Mouse (Mus musculus) retina, embryonic 14.5 days (tissue): ENCODE measurements around the gene Csnk2b.

Source experiments
- DNase-seq: peaks from one replicate; pipeline ENCODE4 v3.0.0-alpha.2; 2015; ENCODE audit warnings: low spot score

Csnk2b gene

DNA sequence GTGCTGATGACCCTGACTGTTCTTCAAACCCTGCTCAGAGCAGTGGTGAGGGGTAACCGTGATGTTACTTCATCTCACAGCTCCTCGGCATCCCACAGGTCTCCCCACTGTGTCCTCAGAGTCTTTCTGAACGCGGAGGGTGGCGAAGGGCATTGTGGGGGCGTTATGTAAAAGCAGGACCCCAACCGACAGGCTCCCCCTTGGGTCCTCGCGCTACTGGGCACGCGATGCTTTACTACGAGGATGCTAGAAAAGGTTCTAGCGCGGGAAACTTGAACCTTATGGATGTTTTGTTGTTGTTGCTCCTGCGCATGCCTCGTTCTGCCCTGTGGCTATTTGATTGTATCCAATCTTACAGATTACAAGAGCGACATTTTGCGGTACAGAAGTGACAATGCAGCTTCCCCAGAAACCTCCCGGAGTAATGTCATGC is at the start of gene Csnk2b:
TSS of gene Csnk2b (minus strand) at position 183 of the 433 bp plus-strand sequence.
- DNase-seq: peak; percentile 81

DNA sequence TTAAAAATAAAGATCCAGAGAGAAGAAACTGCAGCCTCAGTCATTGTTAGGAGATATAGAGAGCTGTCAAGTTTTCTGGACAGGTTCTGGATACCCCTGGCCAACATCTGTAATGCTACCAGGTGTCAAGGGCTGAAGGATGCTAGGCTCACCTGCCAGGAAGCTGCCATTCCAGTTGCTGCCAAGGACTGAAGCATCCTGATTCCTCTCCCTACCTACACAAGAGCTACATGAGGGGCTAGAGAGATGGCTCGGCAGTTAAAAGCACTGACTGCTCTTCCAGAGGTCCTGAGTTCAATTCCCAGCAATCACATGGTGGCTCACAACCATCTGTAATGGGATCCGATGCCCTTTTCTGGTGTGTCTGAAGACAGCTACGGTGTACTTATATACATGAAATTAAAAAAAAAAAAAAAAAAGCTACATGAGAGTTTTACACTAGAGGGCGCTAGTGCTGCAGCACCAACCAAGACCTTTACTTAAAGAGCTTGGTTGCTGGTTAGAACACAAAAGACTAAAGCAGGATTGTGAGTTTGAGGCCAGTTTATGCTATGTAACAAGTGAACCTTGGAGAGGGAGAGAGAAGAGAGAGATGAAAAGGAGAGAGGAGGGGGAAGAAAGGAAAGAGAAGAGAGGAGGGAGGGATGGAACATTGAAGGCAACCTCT is 46.8 kb upstream of the Csnk2b start:
- peak; percentile 88 for DNase-seq

GRCm38 (mm10) chr17:35167794-35168193 is 45.9 kb upstream of the Csnk2b start:
- no peak for DNase-seq

- DNase-seq: peak; percentile 78
Measured at GRCm38 (mm10) chr17:35166352-35167035, 44.6 kb upstream of the Csnk2b start.

- no peak for DNase-seq
Measured at GRCm38 (mm10) chr17:35165451-35166155, 43.8 kb upstream of the Csnk2b start.

DNA sequence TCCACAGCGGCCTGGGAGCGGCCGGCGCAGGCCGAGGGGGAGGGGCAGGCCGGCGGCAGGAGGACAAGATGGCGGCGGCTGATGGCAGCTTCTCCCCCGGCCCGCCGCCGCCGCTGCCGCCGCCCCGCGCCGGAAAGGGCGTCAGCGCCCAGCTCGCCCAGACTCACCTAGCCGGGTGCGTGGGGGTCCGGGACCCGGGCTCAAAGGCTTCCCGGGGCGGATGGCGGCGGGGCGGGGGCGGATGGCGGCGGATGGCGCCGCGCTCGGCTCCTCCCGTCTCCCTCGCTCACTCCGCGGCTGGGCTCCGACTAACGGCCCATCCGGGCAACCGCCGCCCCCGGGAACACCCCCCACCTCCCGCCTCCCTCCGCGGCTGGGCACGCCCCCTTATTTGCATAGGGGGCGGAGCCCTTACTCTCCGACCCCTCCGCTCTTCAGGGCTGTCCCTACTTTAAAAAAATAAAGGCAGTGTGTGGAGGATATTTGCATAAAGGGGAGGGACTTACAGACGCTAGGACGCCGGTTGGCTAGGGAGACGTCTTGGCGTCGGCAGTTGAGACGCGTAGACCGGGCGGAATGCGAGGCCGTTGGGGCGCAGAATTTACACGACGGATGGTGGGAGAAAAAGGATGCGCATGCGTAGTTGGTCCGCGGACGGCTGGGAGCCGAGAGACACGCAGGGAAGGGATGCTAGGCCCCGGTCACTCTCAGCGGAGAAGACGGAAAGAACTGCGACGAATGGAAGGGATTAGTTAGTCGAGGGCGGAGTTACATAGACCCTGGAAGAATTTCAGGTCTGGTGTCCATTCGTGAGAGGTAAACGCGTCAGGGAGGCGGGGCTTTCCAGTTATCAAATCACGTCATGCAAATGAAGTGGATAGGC is 43.0 kb upstream of the Csnk2b start, which contains the start of gene Prrc2a:
TSS of gene Prrc2a (minus strand) at position 330 of the 883 bp plus-strand sequence.
- peak; percentile 99 for DNase-seq

DNA sequence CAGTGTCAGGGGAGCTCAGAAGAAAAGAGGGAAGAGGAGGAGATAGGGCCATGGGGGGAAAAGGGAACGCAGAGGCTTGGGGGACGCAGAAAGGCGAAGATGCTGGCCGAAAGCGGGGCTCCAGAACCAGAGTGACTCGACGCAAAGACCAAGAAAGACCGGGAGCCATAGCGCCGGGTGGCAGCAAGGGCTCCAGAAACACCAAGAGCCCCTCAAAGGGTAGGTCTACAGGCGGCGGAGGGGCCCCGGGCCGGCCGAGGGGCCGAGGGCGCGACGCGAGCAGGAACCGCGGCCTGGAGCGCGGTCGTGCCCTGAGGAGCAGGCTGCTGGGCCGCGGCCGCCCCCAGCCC is 42.3 kb upstream of the Csnk2b start:
- DNase-seq: no peak

GRCm38 (mm10) chr17:35163326-35164081 is 41.7 kb upstream of the Csnk2b start:
- no peak for DNase-seq

- no peak for DNase-seq
Measured at GRCm38 (mm10) chr17:35162730-35163129, 40.9 kb upstream of the Csnk2b start.

DNA sequence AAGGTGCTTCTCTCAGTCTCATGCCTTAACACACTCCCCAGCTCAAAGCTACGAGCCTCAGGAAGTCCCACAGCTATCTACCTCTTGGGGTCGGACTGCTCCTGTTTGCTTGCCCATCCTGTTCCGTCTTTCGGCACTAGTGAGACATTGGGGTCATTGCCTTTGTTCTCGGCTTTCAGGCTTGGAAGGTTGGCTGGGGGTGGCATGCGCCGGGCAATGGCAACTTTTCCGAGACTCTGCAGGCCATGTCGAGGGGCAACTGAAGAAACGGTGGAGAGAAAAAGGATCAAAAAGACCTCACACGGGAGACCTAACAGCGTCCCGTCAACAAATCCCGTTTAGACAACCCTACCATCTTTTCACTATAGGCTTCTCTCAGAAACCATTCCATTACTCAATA is 40.3 kb upstream of the Csnk2b start:
- no peak for DNase-seq

GRCm38 (mm10) chr17:35161421-35161820 is 39.6 kb upstream of the Csnk2b start:
- no peak for DNase-seq

DNA sequence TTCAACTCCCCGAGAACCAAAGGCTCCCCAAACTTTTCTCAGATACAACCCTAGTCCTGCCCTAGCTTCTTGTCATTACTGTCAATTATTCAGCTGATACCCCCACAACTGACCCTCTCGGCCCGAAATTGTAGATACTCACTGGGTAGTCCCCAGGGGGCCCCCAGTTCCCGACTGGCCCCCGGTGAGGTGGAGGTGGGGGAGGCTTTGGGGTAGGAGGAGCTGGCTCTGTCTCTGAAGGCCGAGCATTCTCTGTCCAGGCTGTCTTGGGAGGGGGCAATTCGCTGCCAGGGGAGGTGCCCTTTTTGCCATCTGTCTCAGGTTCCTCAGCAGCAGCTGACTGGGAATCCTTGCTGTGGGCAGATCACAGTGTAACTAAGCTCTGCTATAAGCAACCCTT is 37.8 kb upstream of the Csnk2b start:
- DNase-seq: no peak

- DNase-seq: no peak
Measured at GRCm38 (mm10) chr17:35158850-35159593, 37.2 kb upstream of the Csnk2b start.

- no peak for DNase-seq
Measured at GRCm38 (mm10) chr17:35157661-35158175, 35.9 kb upstream of the Csnk2b start.

- no peak for DNase-seq
Measured at GRCm38 (mm10) chr17:35157254-35157653, 35.4 kb upstream of the Csnk2b start.

- no peak for DNase-seq
Measured at GRCm38 (mm10) chr17:35156461-35157200, 34.8 kb upstream of the Csnk2b start.

DNA sequence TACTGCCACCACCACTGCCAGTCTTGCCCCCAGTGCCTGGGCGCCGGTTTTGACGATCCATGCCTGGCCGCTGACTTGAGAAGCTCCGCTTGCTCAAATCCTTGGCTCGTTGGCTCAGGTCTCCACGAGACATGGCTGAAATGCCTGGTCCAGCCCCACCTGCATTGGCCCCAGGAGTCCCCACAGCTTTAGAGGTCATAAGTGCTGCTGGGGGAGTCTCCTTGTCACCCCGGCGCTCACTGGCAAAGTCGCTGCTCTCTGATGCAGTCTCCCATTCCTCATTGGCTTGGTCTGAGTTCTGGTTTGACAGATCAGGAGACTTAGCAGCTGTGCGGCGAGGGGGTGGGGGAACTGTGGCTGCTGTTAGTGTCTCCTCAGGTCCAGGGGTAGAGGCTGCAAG is 33.6 kb upstream of the Csnk2b start:
- DNase-seq: no peak

GRCm38 (mm10) chr17:35154616-35155015 is 32.8 kb upstream of the Csnk2b start:
- no peak for DNase-seq

- DNase-seq: no peak
Measured at GRCm38 (mm10) chr17:35153931-35154330, 32.1 kb upstream of the Csnk2b start.

DNA sequence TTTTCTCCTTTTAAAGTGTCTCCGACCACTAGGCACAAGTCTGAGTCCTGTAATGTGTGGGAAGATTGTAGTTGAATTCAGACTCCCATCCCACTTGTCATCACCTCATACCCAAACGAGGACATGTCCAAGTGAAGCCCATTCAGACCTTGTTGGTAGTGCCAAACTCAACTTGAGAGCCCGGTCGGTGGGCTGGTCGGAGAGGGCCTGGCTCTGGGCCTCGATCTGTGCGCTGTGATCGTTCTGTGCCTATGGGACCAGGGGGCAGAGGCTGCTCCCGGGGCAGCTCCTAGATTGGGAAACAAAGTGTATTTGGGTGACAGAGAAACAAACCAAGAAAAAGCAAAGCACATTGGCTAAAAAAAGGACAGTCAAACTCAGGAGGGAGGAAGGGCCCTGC is 31.2 kb upstream of the Csnk2b start:
- DNase-seq: no peak
